Mouse (Mus musculus): Measurements from ENCODE around the gene Mlx. TPM values are rescaled to one million over a fixed set of nuclear protein-coding genes. Genes with fewer than 3 reads are reported as not detected.

Mlx gene
- polyA plus RNA-seq, 1 experiment from 2014 or later: 36.0 TPM

DNA sequence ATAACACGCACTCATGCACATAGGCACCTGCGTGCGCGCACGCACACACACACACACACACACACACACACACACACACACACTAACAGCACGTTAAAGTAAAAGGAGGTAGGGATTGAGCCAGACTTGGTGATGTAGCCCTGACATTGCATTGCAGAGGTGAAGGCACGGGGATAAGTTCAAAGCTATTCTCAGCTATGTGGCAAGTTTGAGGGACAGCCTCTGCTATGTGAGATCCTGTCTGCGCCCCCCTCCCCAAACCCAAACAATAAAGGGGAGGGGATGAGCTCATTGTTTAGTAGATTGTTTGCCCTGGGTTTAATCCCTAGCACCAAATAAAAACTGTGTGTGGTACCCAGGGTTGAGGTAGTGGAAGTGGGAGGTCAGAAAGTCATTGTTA is 54.0 kb downstream of the Mlx start:
- ATAC-seq (replicated peaks; ENCODE audit: insufficient number of reproducible peaks, low FRiP score, low TSS enrichment): no peak
- 71% methylated on average over 8 of the region's 8 CpGs for WGBS (ENCODE audit: insufficient replicate concordance)
- peaks cover 17% of the 10 kb centered on the region for H3K4me1 ChIP-seq (ENCODE audit: control insufficient read depth, insufficient read depth, low read length)
- no peaks in the 10 kb centered on the region for H3K36me3 ChIP-seq (ENCODE audit: control insufficient read depth, insufficient read depth, low read length)
- no peak overlapping the region for H3K4me3 ChIP-seq (ENCODE audit: low read depth, low read length)
- no peaks in the 10 kb centered on the region for H3K9me3 ChIP-seq (replicated peaks; ENCODE audit: control insufficient read depth, low read length)
- H3K9ac ChIP-seq (ENCODE audit: low read depth, low read length): no peak overlapping the region; the same call in 1 of the 2 replicates
- H3K27me3 ChIP-seq (ENCODE audit: control insufficient read depth, insufficient read depth, low read length): peaks cover 7% of the 10 kb centered on the region; the same call in 1 of the 2 replicates
- no peak overlapping the region for H3K4me2 ChIP-seq
- no peak overlapping the region for H3K27ac ChIP-seq (ENCODE audit: low read depth, low read length)

Small RNA genes lying within 50 kb of the gene (microRNA-seq; reads per million reads assigned to microRNA genes)
- not detected for gene Gm27626 (ENCODE audit: borderline number of aligned reads)

Other genes starting within 250 kb of the Mlx start
- gene Stat5b, start 236.6 kb upstream of the Mlx start, polyA plus RNA-seq (2014; fragmentation: Nextera tagmentation; extraction: Ambion mirVana): 26.4 and 32.0 TPM in 2 replicates
- 5.6 and 5.9 TPM in 2 replicates for gene Stat5a, start 227.9 kb upstream of the Mlx start, polyA plus RNA-seq (2014; fragmentation: Nextera tagmentation; extraction: Ambion mirVana)
- 45.0 and 49.0 TPM in 2 replicates for gene Stat3, start 147.7 kb upstream of the Mlx start, polyA plus RNA-seq (2014; fragmentation: Nextera tagmentation; extraction: Ambion mirVana)
- 113 and 175 TPM in 2 replicates for gene Cavin1, start 116.4 kb upstream of the Mlx start, polyA plus RNA-seq (2014; fragmentation: Nextera tagmentation; extraction: Ambion mirVana)
- 57.1 and 62.2 TPM in 2 replicates for gene Atp6v0a1, start 77.8 kb upstream of the Mlx start, polyA plus RNA-seq (2014; fragmentation: Nextera tagmentation; extraction: Ambion mirVana)
- 9.6 and 13.1 TPM in 2 replicates for gene Naglu, start 17.3 kb upstream of the Mlx start, polyA plus RNA-seq (2014; fragmentation: Nextera tagmentation; extraction: Ambion mirVana)
- gene Hsd17b1, start 8.9 kb upstream of the Mlx start, polyA plus RNA-seq (2014; fragmentation: Nextera tagmentation; extraction: Ambion mirVana): 0.11 TPM in 1 of 2 replicates, not detected in the other
- gene Coasy, start 4.7 kb upstream of the Mlx start, polyA plus RNA-seq (2014; fragmentation: Nextera tagmentation; extraction: Ambion mirVana): 29.6 and 34.3 TPM in 2 replicates
- gene Psmc3ip, start 8.2 kb downstream of the Mlx start, polyA plus RNA-seq (2014; fragmentation: Nextera tagmentation; extraction: Ambion mirVana): 23.1 and 27.5 TPM in 2 replicates
- gene Retreg3, start 32.6 kb downstream of the Mlx start, polyA plus RNA-seq (2014; fragmentation: Nextera tagmentation; extraction: Ambion mirVana): 5.5 and 9.2 TPM in 2 replicates
- 82.1 and 83.5 TPM in 2 replicates for gene Tubg1, start 32.7 kb downstream of the Mlx start, polyA plus RNA-seq (2014; fragmentation: Nextera tagmentation; extraction: Ambion mirVana)
- 4.3 TPM in 2 replicates for gene Tubg2, start 68.6 kb downstream of the Mlx start, polyA plus RNA-seq (2014; fragmentation: Nextera tagmentation; extraction: Ambion mirVana)
- 0.46 and 0.70 TPM in 2 replicates for gene Cntnap1, start 83.2 kb downstream of the Mlx start, polyA plus RNA-seq (2014; fragmentation: Nextera tagmentation; extraction: Ambion mirVana)
- gene Plekhh3, start 84.1 kb downstream of the Mlx start, polyA plus RNA-seq (2014; fragmentation: Nextera tagmentation; extraction: Ambion mirVana): 6.2 TPM in 2 replicates
- 0.13 and 0.39 TPM in 2 replicates for gene Ccr10, start 88.2 kb downstream of the Mlx start, polyA plus RNA-seq (2014; fragmentation: Nextera tagmentation; extraction: Ambion mirVana)
- 10.2 and 12.7 TPM in 2 replicates for gene Ezh1, start 139.2 kb downstream of the Mlx start, polyA plus RNA-seq (2014; fragmentation: Nextera tagmentation; extraction: Ambion mirVana)
- 230 and 232 TPM in 2 replicates for gene Ramp2, start 158.8 kb downstream of the Mlx start, polyA plus RNA-seq (2014; fragmentation: Nextera tagmentation; extraction: Ambion mirVana)
- gene Vps25, start 166.4 kb downstream of the Mlx start, polyA plus RNA-seq (2014; fragmentation: Nextera tagmentation; extraction: Ambion mirVana): 126 and 128 TPM in 2 replicates
- gene Wnk4, start 173.3 kb downstream of the Mlx start, polyA plus RNA-seq (2014; fragmentation: Nextera tagmentation; extraction: Ambion mirVana): 11.1 and 13.7 TPM in 2 replicates
- gene Cntd1, start 191.7 kb downstream of the Mlx start, polyA plus RNA-seq (2014; fragmentation: Nextera tagmentation; extraction: Ambion mirVana): 1.1 TPM in 2 replicates
- 183 and 189 TPM in 2 replicates for gene Coa3, start 191.8 kb downstream of the Mlx start, polyA plus RNA-seq (2014; fragmentation: Nextera tagmentation; extraction: Ambion mirVana)
- gene Becn1, start 215.0 kb downstream of the Mlx start, polyA plus RNA-seq (2014; fragmentation: Nextera tagmentation; extraction: Ambion mirVana): 138 and 154 TPM in 2 replicates
- gene Psme3, start 228.9 kb downstream of the Mlx start, polyA plus RNA-seq (2014; fragmentation: Nextera tagmentation; extraction: Ambion mirVana): 104 and 105 TPM in 2 replicates
- 0.90 and 1.4 TPM in 2 replicates for gene Aoc2, start 237.8 kb downstream of the Mlx start, polyA plus RNA-seq (2014; fragmentation: Nextera tagmentation; extraction: Ambion mirVana)
- gene Aoc3, start 243.3 kb downstream of the Mlx start, polyA plus RNA-seq (2014; fragmentation: Nextera tagmentation; extraction: Ambion mirVana): 0.20 and 0.24 TPM in 2 replicates